Mouse (Mus musculus): ENCODE measurements at regions not wholly inside any gene's neighbourhood (a gene's known extent, or its start where the extent isn't known, plus 50 kb on each side); places are given as distances from the start of the nearest gene placed in this dataset.

- no peak for DNase-seq (ENCODE audit: low read depth, low spot score)
- WGBS = 31% methylated on average over 13 of the region's 13 CpGs
These were observed 663.3 kb downstream of the Vrk1 start for GRCm38 (mm10) chr12:106673232-106673766.

GRCm38 (mm10) chr12:106674741-106675140 lies 664.7 kb downstream of the Vrk1 start:
- 85% methylated on average over 1 of the region's 1 CpGs for WGBS
- no peak for DNase-seq (ENCODE audit: low read depth, low spot score)

GRCm38 (mm10) chr12:106676136-106676535 lies 666.1 kb downstream of the Vrk1 start:
- WGBS = 91% methylated on average over 3 of the region's 3 CpGs

DNA sequence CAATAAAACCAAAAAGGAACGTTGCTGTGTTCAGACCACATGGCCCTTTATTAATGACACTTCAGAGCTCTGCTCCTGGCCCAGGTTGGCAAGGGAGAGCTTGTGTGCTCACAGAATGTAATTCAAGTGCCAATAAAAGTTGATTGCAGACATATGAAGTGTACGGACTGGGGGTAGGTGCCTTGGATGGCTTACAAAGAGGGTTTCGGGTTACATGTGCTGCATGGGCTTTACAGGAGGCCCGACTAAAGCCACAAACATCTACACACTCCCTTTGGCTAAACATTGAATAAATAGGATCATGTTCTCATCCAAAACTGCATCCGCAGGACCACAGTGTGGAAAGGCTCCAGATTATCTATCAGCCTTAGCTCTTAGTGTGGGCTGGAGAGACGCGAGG lies 666.5 kb downstream of the Vrk1 start:
- DNase-seq (ENCODE audit: low read depth, low spot score) = no peak
- WGBS = 40% methylated on average over 7 of the region's 7 CpGs

More at GRCm38 (mm10) chr12:106676136-106676535, 666.1 kb downstream of the Vrk1 start:
- no peak for DNase-seq (ENCODE audit: low read depth, low spot score)

- WGBS = 89% methylated on average over 5 of the region's 5 CpGs
- no peak for DNase-seq (ENCODE audit: low read depth, low spot score)
These were observed 676.0 kb downstream of the Vrk1 start for GRCm38 (mm10) chr12:106685986-106686385.

- no peak for DNase-seq (ENCODE audit: low read depth, low spot score)
- WGBS = 38% methylated on average over 12 of the region's 12 CpGs
These were observed 677.7 kb downstream of the Vrk1 start for GRCm38 (mm10) chr12:106687751-106688150.

DNA sequence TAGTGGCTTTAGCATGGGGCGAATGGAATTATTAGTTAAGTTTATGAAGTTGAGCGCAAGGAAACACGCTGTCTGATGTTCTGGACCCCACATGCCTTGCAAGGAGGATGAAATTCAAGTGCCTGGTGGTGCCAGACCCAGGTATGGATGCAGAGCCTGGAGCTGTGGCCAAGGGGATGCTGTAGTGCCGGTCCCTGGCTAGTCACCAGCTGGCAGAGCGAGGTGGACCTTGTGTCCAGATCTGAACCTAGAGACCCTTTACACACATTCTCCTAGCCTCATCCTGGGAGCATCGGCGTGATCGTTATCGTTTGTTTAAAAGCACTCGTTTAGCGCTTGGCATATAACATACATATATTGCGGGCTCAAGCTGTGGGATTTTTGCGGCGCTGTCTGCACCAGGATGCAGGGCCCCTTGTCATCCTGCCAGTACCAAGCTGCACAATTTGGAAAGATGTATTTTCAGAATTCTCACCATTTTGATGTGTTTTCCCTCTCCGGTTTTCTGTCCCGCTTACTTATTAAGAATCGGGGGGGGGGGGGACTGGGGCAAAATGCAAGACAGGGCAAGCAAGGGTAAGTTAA lies 678.2 kb downstream of the Vrk1 start:
- WGBS = 82% methylated on average over 17 of the region's 17 CpGs
- DNase-seq (ENCODE audit: low read depth, low spot score) = no peak

- WGBS = 87% methylated on average over 5 of the region's 5 CpGs
- DNase-seq (ENCODE audit: low read depth, low spot score) = no peak
These were observed 692.9 kb downstream of the Vrk1 start for GRCm38 (mm10) chr12:106702958-106703357.

DNA sequence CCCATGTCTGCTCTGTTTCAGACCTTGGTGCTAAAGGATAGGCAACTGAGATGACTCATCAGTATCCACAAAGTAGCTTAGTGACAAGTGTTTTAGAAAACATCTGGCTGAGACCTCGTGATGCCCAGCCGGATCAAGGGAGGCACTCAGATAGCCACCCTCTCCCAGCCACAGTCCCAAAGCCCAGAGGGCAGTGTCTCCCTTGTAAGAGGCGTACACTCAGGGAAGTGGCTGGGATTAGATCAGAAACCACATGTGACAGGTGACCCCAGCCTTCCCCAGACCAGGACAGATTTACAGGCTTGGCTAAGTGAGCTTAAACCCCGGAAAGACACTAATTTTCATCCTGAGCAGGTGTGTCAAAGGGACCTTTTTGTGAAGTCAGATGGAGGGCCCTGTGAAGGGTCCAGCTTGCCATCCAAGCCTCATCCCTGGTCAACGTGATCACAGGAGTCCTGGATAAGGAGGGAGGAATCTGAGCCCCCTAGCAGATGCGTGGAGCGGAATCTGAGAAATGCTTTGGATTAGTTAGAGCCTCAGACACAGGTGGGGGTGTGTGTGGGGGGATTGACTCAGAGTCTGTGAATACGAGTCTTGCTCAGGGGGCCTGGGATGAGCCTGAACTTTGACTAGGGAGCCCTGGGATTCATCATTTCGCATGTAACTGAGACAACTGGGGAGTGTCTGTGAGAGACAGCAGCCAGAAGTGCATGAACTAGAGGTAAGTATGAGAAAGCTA lies 711.4 kb downstream of the Vrk1 start:
- 63% methylated on average over 9 of the region's 9 CpGs for WGBS
- DNase-seq (ENCODE audit: low read depth, low spot score) = no peak

DNA sequence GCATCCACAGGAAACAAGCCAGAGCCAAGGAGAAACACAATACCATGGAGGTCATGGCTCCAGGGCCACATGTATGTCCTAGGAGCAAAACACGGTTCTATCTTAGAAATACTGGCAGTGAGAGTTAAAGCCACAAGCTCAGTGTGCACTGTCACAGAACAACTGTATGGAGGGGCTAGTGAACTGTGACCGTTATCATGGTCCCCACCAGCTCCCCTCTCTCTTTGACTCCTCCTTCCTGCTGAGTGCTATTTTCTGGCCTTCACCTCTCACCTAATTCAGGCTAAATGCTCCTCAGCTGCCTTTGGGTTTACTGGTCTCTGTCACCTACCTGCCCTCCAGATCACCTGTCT lies 712.0 kb downstream of the Vrk1 start:
- 75% methylated on average over 2 of the region's 2 CpGs for WGBS
- DNase-seq (ENCODE audit: low read depth, low spot score) = no peak

DNA sequence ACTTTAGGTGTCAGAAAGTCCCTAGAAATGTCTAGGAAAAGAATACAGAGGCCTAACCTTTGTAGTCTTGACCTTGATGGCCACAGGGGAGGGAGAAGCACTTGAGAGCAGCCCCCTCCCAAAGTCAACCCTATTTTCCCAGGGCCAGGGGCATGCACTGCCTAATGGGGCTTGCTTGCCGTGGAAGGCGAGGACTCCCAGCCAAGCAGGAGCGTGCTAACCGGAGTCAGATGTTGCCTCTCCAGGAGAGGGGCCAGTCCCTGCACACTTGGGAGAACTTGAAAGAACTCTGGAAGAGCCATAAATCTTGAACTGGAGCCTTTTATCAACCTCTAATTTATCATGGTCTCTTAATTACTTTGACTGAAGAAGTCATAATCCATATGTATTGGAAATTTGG lies 712.7 kb downstream of the Vrk1 start:
- DNase-seq (ENCODE audit: low read depth, low spot score) = no peak
- WGBS = 87% methylated on average over 4 of the region's 4 CpGs

- no peak for DNase-seq (ENCODE audit: low read depth, low spot score)
- WGBS = 89% methylated on average over 8 of the region's 8 CpGs
These were observed 716.9 kb downstream of the Vrk1 start for GRCm38 (mm10) chr12:106726920-106727319.

DNA sequence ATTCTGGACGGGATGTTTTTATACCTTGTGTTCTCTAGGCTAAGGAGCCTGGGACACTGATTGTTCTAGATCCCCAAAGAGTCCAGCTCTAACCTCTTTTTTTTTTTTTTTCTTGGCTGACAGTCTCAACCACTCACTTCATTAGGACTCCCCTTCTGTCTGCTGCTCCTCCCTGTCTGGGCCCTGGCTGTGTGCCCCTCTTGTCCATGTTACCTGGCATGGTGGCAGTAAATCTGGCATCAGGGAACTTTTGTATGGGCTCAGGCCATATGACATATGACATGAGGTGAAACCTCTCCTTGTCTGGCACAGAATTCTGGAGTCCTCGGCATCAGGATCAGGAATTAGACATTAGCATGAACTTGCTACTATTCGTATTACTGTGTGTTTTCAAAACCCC lies 717.5 kb downstream of the Vrk1 start:
- WGBS = 91% methylated on average over 3 of the region's 3 CpGs
- DNase-seq (ENCODE audit: low read depth, low spot score) = no peak

DNA sequence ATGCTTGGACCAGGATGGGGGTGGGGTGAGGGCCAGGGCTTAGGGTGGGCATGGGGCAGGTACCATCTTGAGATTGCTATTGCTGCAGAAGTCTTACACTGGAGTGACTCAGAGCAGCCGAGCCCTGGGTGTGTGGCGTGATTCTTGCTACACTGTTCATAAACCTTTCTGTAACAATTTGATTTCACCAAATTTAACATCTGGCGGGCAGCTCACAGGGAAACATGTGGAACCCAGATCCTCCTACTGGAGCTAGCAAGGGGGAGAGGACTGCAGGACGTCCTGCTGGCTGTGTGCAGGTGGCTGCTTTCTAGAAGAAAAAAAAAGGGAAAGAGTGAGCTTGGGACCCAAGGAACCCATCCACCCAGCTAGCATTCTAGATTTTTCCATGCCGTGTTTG lies 719.7 kb downstream of the Vrk1 start:
- 77% methylated on average over 5 of the region's 5 CpGs for WGBS
- DNase-seq (ENCODE audit: low read depth, low spot score) = no peak

GRCm38 (mm10) chr12:106732108-106732857 lies 722.3 kb downstream of the Vrk1 start:
- WGBS = 64% methylated on average over 16 of the region's 16 CpGs
- DNase-seq (ENCODE audit: low read depth, low spot score) = no peak

- 86% methylated on average over 8 of the region's 8 CpGs for WGBS
- DNase-seq (ENCODE audit: low read depth, low spot score) = no peak
These were observed 738.7 kb downstream of the Vrk1 start for GRCm38 (mm10) chr12:106748765-106749164.

- DNase-seq (ENCODE audit: low read depth, low spot score) = no peak
- 75% methylated on average over 7 of the region's 7 CpGs for WGBS
These were observed 724.9 kb upstream of the 3110018I06Rik start for GRCm38 (mm10) chr12:106763552-106763951.

GRCm38 (mm10) chr12:106764516-106764915 lies 723.9 kb upstream of the 3110018I06Rik start:
- 69% methylated on average over 7 of the region's 7 CpGs for WGBS
- DNase-seq (ENCODE audit: low read depth, low spot score) = no peak

DNA sequence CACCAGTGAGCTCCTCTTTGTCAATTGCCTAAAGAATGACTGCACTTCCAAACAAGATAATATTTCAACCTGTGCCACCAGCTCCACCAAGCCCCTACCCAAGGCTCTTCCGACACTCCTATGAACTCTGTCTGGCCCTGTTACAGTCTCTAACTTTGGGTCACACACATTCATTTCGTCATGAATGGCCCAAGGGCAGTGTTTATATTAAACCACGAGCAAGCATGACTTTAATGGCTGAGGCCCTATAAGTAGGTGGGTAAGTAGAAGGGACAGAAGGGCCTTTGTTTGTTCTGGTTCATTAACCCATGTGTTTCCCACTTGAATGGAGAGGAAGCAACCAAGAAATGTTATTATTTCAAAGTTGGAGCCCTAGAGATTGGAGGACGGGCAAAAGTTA lies 714.9 kb upstream of the 3110018I06Rik start:
- WGBS = 27% methylated on average over 4 of the region's 4 CpGs
- DNase-seq (ENCODE audit: low read depth, low spot score) = no peak

GRCm38 (mm10) chr12:106796596-106796995 lies 691.8 kb upstream of the 3110018I06Rik start:
- WGBS = 71% methylated on average over 7 of the region's 7 CpGs
- no peak for DNase-seq (ENCODE audit: low read depth, low spot score)

DNA sequence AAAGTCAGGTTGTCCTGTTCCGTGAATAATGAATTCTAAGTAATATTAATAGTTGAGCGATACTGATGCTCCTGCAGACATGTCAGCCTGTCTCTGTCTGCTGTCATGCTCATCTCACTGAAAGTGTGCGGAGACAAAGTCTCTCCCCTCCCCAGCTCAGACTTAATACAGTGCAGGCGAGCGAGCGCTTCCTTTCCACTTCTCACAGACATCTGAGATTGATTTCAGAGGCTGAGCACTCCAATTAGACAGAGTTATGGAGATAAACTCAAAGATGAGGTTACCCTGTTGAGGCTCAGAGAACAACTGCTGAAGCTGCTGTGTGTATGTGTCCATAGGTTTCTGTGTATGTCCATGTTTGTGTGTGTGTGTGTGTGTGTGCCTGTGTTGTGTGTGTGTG lies 668.7 kb upstream of the 3110018I06Rik start:
- WGBS = 88% methylated on average over 6 of the region's 6 CpGs
- DNase-seq (ENCODE audit: low read depth, low spot score) = no peak

Measured in large intestine, adult 2 months (tissue).